Mouse (Mus musculus) forebrain, embryonic 16.5 days (tissue): ENCODE results near the gene Eaf2. TPM values are rescaled to one million over a fixed set of nuclear protein-coding genes. Genes with fewer than 3 reads are reported as not detected.

Experiments used
- ATAC-seq: fragments of 200-750 bp; cut with Nextera tagmentation; 2 replicates; pipeline ENCODE4 v1.8.0; 2017; ENCODE audit warnings: mild to moderate bottlenecking, moderate library complexity
- H3K27ac ChIP-seq: fragments of 300-500 bp; sonication (generic); 2 replicates; pipeline ENCODE4 v1.5.1; 2014; ENCODE audit warnings: low read length, control low read depth
- H3K27me3 ChIP-seq: fragments of 300-500 bp; sonication (generic); replicated peaks from 2 replicates; pipeline ENCODE4 v1.6.1; 2014; ENCODE audit warnings: low read length; ENCODE audit not compliant: control insufficient read depth, insufficient read depth
- H3K36me3 ChIP-seq: fragments of 300-500 bp; sonication (generic); 2 replicates; pipeline ENCODE4 v1.6.1; 2014; ENCODE audit not compliant: control insufficient read depth, insufficient read depth
- H3K4me1 ChIP-seq: fragments of 300-500 bp; sonication (generic); replicated peaks from 2 replicates; pipeline ENCODE4 v1.6.1; 2014; ENCODE audit warnings: low read length; ENCODE audit not compliant: control insufficient read depth, insufficient read depth
- H3K4me2 ChIP-seq: fragments of 300-500 bp; sonication (generic); 2 replicates; pipeline ENCODE4 v1.6.1; 2014; ENCODE audit warnings: mild to moderate bottlenecking, low read length, control low read depth
- H3K4me3 ChIP-seq: fragments of 300-500 bp; sonication (generic); replicated peaks from 2 replicates; pipeline ENCODE4 v1.5.1; 2014; ENCODE audit warnings: mild to moderate bottlenecking, low read length, control low read depth
- H3K9ac ChIP-seq: fragments of 300-500 bp; sonication (generic); replicated peaks from 2 replicates; pipeline ENCODE4 v1.6.1; 2014; ENCODE audit warnings: low read depth, low read length, control low read depth
- H3K9me3 ChIP-seq: fragments of 300-500 bp; sonication (generic); 2 replicates; pipeline ENCODE4 v1.6.1; 2016; ENCODE audit warnings: low read length; ENCODE audit not compliant: control insufficient read depth
- WGBS: fragments of 180-500 bp; shearing (Covaris S2); extraction: QIAGEN DNeasy Blood & Tissue Kit; methylation state at CpG from one replicate; pipeline ENCODE4 v1.1.7; 2014; 5-methylcytosine and 5-hydroxymethylcytosine counted together
- polyA plus RNA-seq: library from polyadenylated mRNA; unstranded; fragments of >200 nt; fragmentation: Nextera tagmentation; extraction: Ambion mirVana; gene quantifications from 2 replicates; pipeline ENCODE4 v1.2.1, GENCODE M21; 2015

The Eaf2 gene
- polyA plus RNA-seq: 0.52 and 1.2 TPM in 2 replicates

DNA sequence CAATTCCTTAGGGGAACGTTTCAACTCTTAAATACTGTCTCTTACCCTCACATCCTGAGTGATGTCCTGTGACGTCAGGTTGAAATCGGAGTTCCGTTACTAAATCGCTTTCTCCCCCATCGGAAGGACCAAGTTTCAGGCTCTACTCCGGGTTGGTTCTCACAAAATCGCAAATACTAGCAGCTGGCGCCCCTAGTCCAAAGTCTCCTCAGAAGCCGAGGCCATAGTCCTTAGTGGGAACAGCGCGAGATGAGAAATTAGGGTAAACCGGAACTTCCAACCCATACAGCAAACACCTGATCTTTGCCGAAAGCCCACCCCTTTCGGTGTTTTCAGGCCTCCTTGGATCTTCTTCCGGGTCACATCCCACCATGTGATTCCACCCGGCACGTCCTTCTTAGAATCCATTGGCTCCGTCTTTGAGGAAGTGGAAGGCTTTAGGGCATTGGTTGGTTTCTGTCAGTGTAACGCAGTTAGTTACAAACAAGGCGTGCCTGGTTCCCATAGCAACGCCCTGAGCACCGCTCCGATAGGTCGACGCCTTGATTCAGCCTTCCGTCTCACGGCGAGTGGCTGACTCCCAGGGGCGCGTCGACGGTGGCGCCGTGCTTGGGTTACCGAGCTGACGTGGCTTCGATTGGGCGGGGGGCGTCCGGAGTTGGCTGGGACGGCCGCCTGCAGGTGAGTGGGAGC, at the start of gene Eaf2, which contains the start of gene Golgb1:
Gene Eaf2, minus strand, starts transcription at position 421 of the 693 bp plus-strand sequence.
Gene Golgb1, plus strand, starts transcription at position 558 of the 693 bp plus-strand sequence.
- H3K27me3 ChIP-seq: no peaks in the 10 kb centered on the region
- H3K9ac ChIP-seq: peak within 1 kb of the TSS; percentile 74
- H3K9me3 ChIP-seq: no peaks in the 10 kb centered on the region
- H3K27ac ChIP-seq: peak within 1 kb of the TSS; percentile 91
- peaks cover 14% of the 10 kb centered on the region for H3K4me1 ChIP-seq
- H3K4me3 ChIP-seq: peak within 1 kb of the TSS; percentile 91
- H3K36me3 ChIP-seq: no peaks in the 10 kb centered on the region
- ATAC-seq: peak; percentile 100
- peak within 1 kb of the TSS; percentile 70 for H3K4me2 ChIP-seq
- WGBS: under 1% methylated on average over 43 of the region's 43 CpGs

- no peak overlapping the region for H3K4me2 ChIP-seq
- 93% methylated on average over 8 of the region's 8 CpGs for WGBS
- H3K9ac ChIP-seq: no peak overlapping the region
- no peak for ATAC-seq
- H3K27me3 ChIP-seq: no peaks in the 10 kb centered on the region
- no peaks in the 10 kb centered on the region for H3K4me1 ChIP-seq
- peaks cover 28% of the 10 kb centered on the region for H3K36me3 ChIP-seq
- H3K9me3 ChIP-seq: no peaks in the 10 kb centered on the region
- no peak overlapping the region for H3K27ac ChIP-seq
- H3K4me3 ChIP-seq: no peak overlapping the region
Measured at GRCm38 (mm10) chr16:36924312-36924711, 49.5 kb upstream of the Eaf2 start.

GRCm38 (mm10) chr16:36921980-36922379, 47.2 kb upstream of the Eaf2 start:
- no peak overlapping the region for H3K9ac ChIP-seq
- peaks cover 29% of the 10 kb centered on the region for H3K36me3 ChIP-seq
- no peaks in the 10 kb centered on the region for H3K9me3 ChIP-seq
- no peak overlapping the region for H3K4me3 ChIP-seq
- no peaks in the 10 kb centered on the region for H3K4me1 ChIP-seq
- H3K4me2 ChIP-seq: no peak overlapping the region
- WGBS: 87% methylated on average over 6 of the region's 6 CpGs
- no peaks in the 10 kb centered on the region for H3K27me3 ChIP-seq
- no peak for ATAC-seq
- H3K27ac ChIP-seq: no peak overlapping the region

GRCm38 (mm10) chr16:36921067-36921613, 46.3 kb upstream of the Eaf2 start:
- Histone ChIP-seq H3K9ac (no peak overlapping the region), H3K27ac (no peak overlapping the region), H3K4me2 (no peak overlapping the region), H3K27me3 (no peaks in the 10 kb centered on the region), H3K4me1 (no peaks in the 10 kb centered on the region), H3K4me3 (no peak overlapping the region), H3K9me3 (no peaks in the 10 kb centered on the region), H3K36me3 (peaks cover 25% of the 10 kb centered on the region)
- ATAC-seq: no peak
- WGBS: 91% methylated on average over 8 of the region's 8 CpGs

- Histone ChIP-seq H3K9ac (no peak overlapping the region), H3K4me2 (no peak overlapping the region), H3K27ac (no peak overlapping the region), H3K4me3 (no peak overlapping the region), H3K4me1 (no peaks in the 10 kb centered on the region), H3K36me3 (peaks cover 25% of the 10 kb centered on the region), H3K9me3 (no peaks in the 10 kb centered on the region), H3K27me3 (no peaks in the 10 kb centered on the region)
- WGBS: 95% methylated on average over 3 of the region's 3 CpGs
- ATAC-seq: no peak
Measured at GRCm38 (mm10) chr16:36920410-36920809, 45.6 kb upstream of the Eaf2 start.

DNA sequence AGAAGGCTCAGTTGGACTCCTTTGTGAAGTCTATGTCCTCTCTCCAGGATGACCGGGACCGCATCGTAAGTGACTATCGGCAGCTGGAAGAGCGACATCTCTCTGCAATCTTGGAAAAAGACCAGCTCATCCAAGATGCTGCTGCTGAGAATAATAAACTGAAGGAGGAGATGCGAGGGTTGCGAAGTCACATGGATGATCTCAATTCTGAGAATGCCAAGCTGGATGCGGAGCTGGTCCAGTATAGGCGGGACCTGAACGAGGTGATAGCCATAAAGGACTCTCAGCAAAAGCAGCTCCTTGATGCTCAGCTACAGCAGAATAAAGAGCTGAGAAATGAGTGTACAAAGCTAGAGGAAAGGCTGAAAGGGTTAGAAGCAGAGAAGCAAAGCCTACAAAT, 43.7 kb upstream of the Eaf2 start:
- Histone ChIP-seq H3K9ac (no peak overlapping the region), H3K36me3 (peaks cover 25% of the 10 kb centered on the region), H3K4me2 (no peak overlapping the region), H3K4me1 (no peaks in the 10 kb centered on the region), H3K27ac (no peak overlapping the region), H3K9me3 (no peaks in the 10 kb centered on the region), H3K4me3 (no peak overlapping the region), H3K27me3 (no peaks in the 10 kb centered on the region)
- ATAC-seq: no peak
- 95% methylated on average over 10 of the region's 10 CpGs for WGBS

- no peak for ATAC-seq
- Histone ChIP-seq H3K9me3 (no peaks in the 10 kb centered on the region), H3K9ac (no peak overlapping the region), H3K27me3 (no peaks in the 10 kb centered on the region), H3K4me2 (no peak overlapping the region), H3K4me3 (no peak overlapping the region), H3K4me1 (no peaks in the 10 kb centered on the region), H3K27ac (no peak overlapping the region), H3K36me3 (peaks cover 25% of the 10 kb centered on the region)
- whole genome bisulfite sequencing: 88% methylated on average over 5 of the region's 5 CpGs
Measured at GRCm38 (mm10) chr16:36914195-36914594, 39.4 kb upstream of the Eaf2 start.

DNA sequence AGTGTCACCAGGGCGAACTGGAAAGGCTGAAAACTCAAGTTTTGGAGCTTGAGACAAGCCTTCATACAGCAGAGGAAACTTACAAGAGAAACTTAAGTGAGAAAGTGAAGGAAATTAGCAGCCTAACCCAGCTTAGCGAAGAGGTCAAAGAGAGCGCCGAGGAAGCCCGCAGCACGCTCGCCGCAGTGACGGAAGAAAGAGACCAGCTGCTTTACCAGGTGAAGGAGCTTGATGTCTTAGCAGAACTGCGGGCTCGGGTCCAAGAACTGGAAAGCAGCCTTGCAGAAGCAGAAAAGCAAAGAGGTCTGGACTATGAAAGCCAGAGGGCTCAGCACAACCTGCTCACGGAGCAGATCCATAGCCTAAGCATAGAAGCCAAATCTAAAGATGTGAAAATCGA, 37.5 kb upstream of the Eaf2 start:
- WGBS: 95% methylated on average over 13 of the region's 13 CpGs
- Histone ChIP-seq H3K27me3 (no peaks in the 10 kb centered on the region), H3K36me3 (peaks cover 31% of the 10 kb centered on the region), H3K9ac (no peak overlapping the region), H3K4me1 (no peaks in the 10 kb centered on the region), H3K9me3 (no peaks in the 10 kb centered on the region), H3K4me2 (no peak overlapping the region), H3K27ac (no peak overlapping the region), H3K4me3 (no peak overlapping the region)
- no peak for ATAC-seq

- H3K9ac ChIP-seq: no peak overlapping the region
- whole genome bisulfite sequencing: 90% methylated on average over 10 of the region's 10 CpGs
- H3K27ac ChIP-seq: no peak overlapping the region
- no peaks in the 10 kb centered on the region for H3K27me3 ChIP-seq
- H3K4me3 ChIP-seq: no peak overlapping the region
- ATAC-seq: no peak
- H3K36me3 ChIP-seq: peaks cover 31% of the 10 kb centered on the region
- no peaks in the 10 kb centered on the region for H3K4me1 ChIP-seq
- H3K4me2 ChIP-seq: no peak overlapping the region
- H3K9me3 ChIP-seq: no peaks in the 10 kb centered on the region
Measured at GRCm38 (mm10) chr16:36911909-36912308, 37.1 kb upstream of the Eaf2 start.
